Mouse (Mus musculus) lung, adult 2 months (tissue): ENCODE measurements around the gene Nub1.

Experiments
- CTCF ChIP-seq: fragments of 200-500 bp; IDR thresholded peaks from 2 replicates; pipeline ENCODE4 v1.5.1; 2011; ENCODE audit warnings: mild to moderate bottlenecking, low read length, control low read depth; ENCODE audit not compliant: insufficient read depth
- POLR2A ChIP-seq: fragments of 200-500 bp; IDR thresholded peaks from 2 replicates; pipeline ENCODE4 v1.6.1; 2011; ENCODE audit warnings: low read depth, mild to moderate bottlenecking, control low read depth, low read length, borderline replicate concordance; ENCODE audit errors: extremely low read depth

DNA sequence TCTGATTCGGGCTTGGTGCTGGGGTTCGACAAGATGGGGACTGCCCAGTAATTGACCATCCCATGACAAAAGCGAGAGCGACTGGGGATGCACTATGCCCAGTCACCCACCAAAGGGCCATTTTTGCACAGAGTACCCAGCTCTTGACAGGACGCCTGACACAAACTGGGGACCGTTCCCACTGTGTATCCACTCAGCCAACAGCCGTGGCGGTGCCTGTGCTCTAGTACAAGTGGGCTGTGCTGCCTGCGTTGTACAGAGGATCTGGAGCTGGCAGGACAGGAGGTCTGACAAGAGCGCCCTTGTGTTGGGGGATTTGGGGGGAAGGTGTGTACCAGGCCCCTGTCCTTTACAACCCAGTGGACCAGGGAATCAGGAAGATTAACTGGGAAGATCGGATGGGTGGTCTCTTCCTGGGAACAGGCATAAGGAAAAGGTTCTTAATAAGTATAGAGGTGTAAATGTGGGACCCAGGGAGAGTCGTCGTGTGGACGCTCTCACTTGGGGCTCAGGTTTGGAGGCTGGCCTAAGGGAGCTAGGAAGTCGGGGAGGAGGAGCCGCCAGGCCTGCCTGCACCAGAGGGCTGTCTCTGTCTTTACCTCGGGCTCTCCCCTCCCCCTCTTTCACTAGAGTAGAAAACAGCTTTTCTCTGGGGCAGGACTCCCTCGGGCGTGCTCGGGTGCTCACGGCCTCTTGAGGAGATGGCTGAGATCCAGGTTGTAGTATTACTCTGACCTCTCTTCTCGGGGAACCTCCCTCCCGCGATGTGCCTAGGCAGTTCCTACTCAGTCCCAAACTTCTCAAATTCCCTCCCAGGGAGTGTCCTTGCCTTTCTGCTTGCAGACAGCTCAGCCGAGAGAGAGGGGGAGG, 66.2 kb downstream of the Nub1 start:
- TF ChIP-seq CTCF: no peak
- peak; percentile 54; the same call in 1 of the 2 replicates for TF ChIP-seq POLR2A
